Mouse (Mus musculus) C2C12 (cell line): ENCODE measurements around the gene Cdc42ep2.

Source experiments
- CEBPB ChIP-seq: IDR thresholded peaks from one replicate; pipeline ENCODE4 v1.6.1; 2011; ENCODE audit warnings: low read depth, mild to moderate bottlenecking, control low read depth, moderate library complexity
- CTCF ChIP-seq: IDR thresholded peaks from one replicate; pipeline ENCODE4 v1.5.1; 2011; ENCODE audit not compliant: control insufficient read depth, insufficient read depth, insufficient read length
- MAX ChIP-seq: IDR thresholded peaks from one replicate; pipeline ENCODE4 v1.6.1; 2011; ENCODE audit warnings: mild to moderate bottlenecking, control low read depth
- MYOD1 ChIP-seq: IDR thresholded peaks from one replicate; pipeline ENCODE4 v1.6.1; 2011; ENCODE audit warnings: low read depth; ENCODE audit not compliant: control insufficient read depth, insufficient read length
- MYOG ChIP-seq: IDR thresholded peaks from one replicate; pipeline ENCODE4 v1.6.1; 2011; ENCODE audit not compliant: control insufficient read depth, insufficient read length; ENCODE audit errors: extremely low read depth
- USF1 ChIP-seq: IDR thresholded peaks from one replicate; pipeline ENCODE4 v1.6.1; 2011; ENCODE audit warnings: low read depth, mild to moderate bottlenecking, control low read depth, moderate library complexity

- TF ChIP-seq CTCF (no peak), USF1 (no peak), MAX (no peak), CEBPB (no peak), MYOG (no peak), MYOD1 (no peak)
Observed at GRCm38 (mm10) chr19:5927026-5927425, 2.4 kb upstream of the Cdc42ep2 start.
